Mouse (Mus musculus) neural tube, embryonic 11.5 days (tissue): ENCODE results near the gene Cers6. TPM values are rescaled to one million over a fixed set of nuclear protein-coding genes. Genes with fewer than 3 reads are reported as not detected.

Experiments
- ATAC-seq: fragments of 200-750 bp; cut with Nextera tagmentation; 2 replicates; pipeline ENCODE4 v1.8.0; 2017; ENCODE audit warnings: moderate number of reproducible peaks, mild to moderate bottlenecking, moderate TSS enrichment, moderate library complexity; ENCODE audit not compliant: insufficient read depth, low FRiP score, low TSS enrichment
- DNase-seq: peaks from one replicate; pipeline ENCODE4 v3.0.0-alpha.2; 2015; ENCODE audit warnings: low spot score
- H3K27ac ChIP-seq: fragments of 300-500 bp; sonication (generic); 2 replicates; pipeline ENCODE4 v1.5.1; 2014; ENCODE audit warnings: low read depth, mild to moderate bottlenecking, low read length
- H3K27me3 ChIP-seq: fragments of 300-500 bp; sonication (generic); 2 replicates; pipeline ENCODE4 v1.6.1; 2014; ENCODE audit warnings: mild to moderate bottlenecking, low read length, mixed read lengths; ENCODE audit not compliant: control insufficient read depth, insufficient read depth
- H3K36me3 ChIP-seq: fragments of 300-500 bp; sonication (generic); 2 replicates; pipeline ENCODE4 v1.6.1; 2014; ENCODE audit warnings: mild to moderate bottlenecking, low read length, moderate library complexity, mixed read lengths; ENCODE audit not compliant: control insufficient read depth, insufficient read depth
- H3K4me1 ChIP-seq: fragments of 300-500 bp; sonication (generic); 2 replicates; pipeline ENCODE4 v1.6.1; 2014; ENCODE audit warnings: low read length, mixed read lengths; ENCODE audit not compliant: control insufficient read depth, insufficient read depth
- H3K4me2 ChIP-seq: fragments of 300-500 bp; sonication (generic); 2 replicates; pipeline ENCODE4 v1.6.1; 2014; ENCODE audit warnings: low read depth, mild to moderate bottlenecking, moderate library complexity
- H3K4me3 ChIP-seq: fragments of 300-500 bp; sonication (generic); 2 replicates; pipeline ENCODE4 v1.5.1; 2014; ENCODE audit warnings: low read depth, low read length
- H3K9ac ChIP-seq: fragments of 300-500 bp; sonication (generic); 2 replicates; pipeline ENCODE4 v1.6.1; 2014; ENCODE audit warnings: mild to moderate bottlenecking, low read length
- H3K9me3 ChIP-seq: fragments of 300-500 bp; sonication (generic); 2 replicates; pipeline ENCODE4 v1.6.1; 2016; ENCODE audit warnings: low read length; ENCODE audit not compliant: control insufficient read depth
- WGBS: fragments of 180-500 bp; shearing (Covaris S2); extraction: QIAGEN DNeasy Blood & Tissue Kit; methylation state at CpG from one replicate; pipeline ENCODE4 v1.1.7; 2014; 5-methylcytosine and 5-hydroxymethylcytosine counted together
- polyA plus RNA-seq: library from polyadenylated mRNA; unstranded; fragments of >200 nt; fragmentation: Nextera tagmentation; extraction: Ambion mirVana; gene quantifications from 2 replicates; pipeline ENCODE4 v1.2.1, GENCODE M21; 2014

The Cers6 gene
- polyA plus RNA-seq, 1 experiment from 2014 or later, result 64.9 TPM

- no peak overlapping the region for H3K9ac ChIP-seq
- no peak overlapping the region for H3K27ac ChIP-seq
- H3K36me3 ChIP-seq, result no peaks in the 10 kb centered on the region
- DNase-seq (no peak), ATAC-seq (no peak; the same call in 1 of the 2 replicates)
- H3K9me3 ChIP-seq, result no peaks in the 10 kb centered on the region
- 0 out of 2 replicates have a peak, but pooled peaks cover 3% of the 10 kb centered on the region for H3K4me1 ChIP-seq
- H3K4me3 ChIP-seq, result no peak overlapping the region
- H3K4me2 ChIP-seq, result no peak overlapping the region
- 71% methylated on average over 15 of the region's 15 CpGs for WGBS
- no peaks in the 10 kb centered on the region for H3K27me3 ChIP-seq
These were observed 12.6 kb downstream of the Cers6 start for GRCm38 (mm10) chr2:68873653-68874441.

GRCm38 (mm10) chr2:68874575-68874974 lies 13.3 kb downstream of the Cers6 start:
- H3K9me3 ChIP-seq, result no peaks in the 10 kb centered on the region
- no peaks in the 10 kb centered on the region for H3K27me3 ChIP-seq
- no peak for DNase-seq
- H3K27ac ChIP-seq, result no peak overlapping the region
- no peaks in the 10 kb centered on the region for H3K36me3 ChIP-seq
- H3K4me1 ChIP-seq, result 0 out of 2 replicates have a peak, but pooled peaks cover 3% of the 10 kb centered on the region
- H3K4me3 ChIP-seq, result no peak overlapping the region
- 85% methylated on average over 6 of the region's 6 CpGs for WGBS
- no peak for ATAC-seq
- H3K4me2 ChIP-seq, result no peak overlapping the region
- no peak overlapping the region for H3K9ac ChIP-seq

- no peaks in the 10 kb centered on the region for H3K9me3 ChIP-seq
These were observed 17.9 kb downstream of the Cers6 start for GRCm38 (mm10) chr2:68879071-68879651.

GRCm38 (mm10) chr2:68884573-68884972 lies 23.3 kb downstream of the Cers6 start:
- H3K4me1 ChIP-seq, result peaks cover 9% of the 10 kb centered on the region; the same call in 1 of the 2 replicates
- H3K9me3 ChIP-seq, result no peaks in the 10 kb centered on the region
- no peak overlapping the region for H3K27ac ChIP-seq
- no peaks in the 10 kb centered on the region for H3K27me3 ChIP-seq
- H3K9ac ChIP-seq, result no peak overlapping the region
- 71% methylated on average over 7 of the region's 7 CpGs for WGBS
- DNase-seq (no peak), ATAC-seq (no peak)
- no peaks in the 10 kb centered on the region for H3K36me3 ChIP-seq
- no peak overlapping the region for H3K4me2 ChIP-seq
- H3K4me3 ChIP-seq, result no peak overlapping the region

More at GRCm38 (mm10) chr2:68879071-68879651, 17.9 kb downstream of the Cers6 start:
- Histone ChIP-seq H3K27me3 (no peaks in the 10 kb centered on the region), H3K36me3 (no peaks in the 10 kb centered on the region), H3K4me2 (no peak overlapping the region), H3K4me1 (no peaks in the 10 kb centered on the region), H3K9ac (no peak overlapping the region), H3K27ac (no peak overlapping the region), H3K4me3 (no peak overlapping the region)
- DNase-seq (no peak), ATAC-seq (no peak)
- WGBS, result 91% methylated on average over 4 of the region's 4 CpGs

GRCm38 (mm10) chr2:68885206-68885605 lies 24.0 kb downstream of the Cers6 start:
- Histone ChIP-seq H3K27me3 (no peaks in the 10 kb centered on the region), H3K9me3 (no peaks in the 10 kb centered on the region), H3K4me2 (no peak overlapping the region), H3K36me3 (no peaks in the 10 kb centered on the region), H3K4me3 (no peak overlapping the region), H3K9ac (no peak overlapping the region), H3K4me1 (peaks cover 9% of the 10 kb centered on the region; the same call in 1 of the 2 replicates), H3K27ac (no peak overlapping the region)
- DNase-seq, result no peak
- WGBS, result 93% methylated on average over 2 of the region's 2 CpGs
- no peak for ATAC-seq

GRCm38 (mm10) chr2:68885766-68886496 lies 24.7 kb downstream of the Cers6 start:
- H3K9ac ChIP-seq, result no peak overlapping the region
- H3K4me2 ChIP-seq, result no peak overlapping the region
- no peaks in the 10 kb centered on the region for H3K27me3 ChIP-seq
- H3K9me3 ChIP-seq, result no peaks in the 10 kb centered on the region
- H3K4me3 ChIP-seq, result no peak overlapping the region
- ATAC-seq, result no peak
- no peaks in the 10 kb centered on the region for H3K36me3 ChIP-seq
- no peak for DNase-seq
- H3K27ac ChIP-seq, result no peak overlapping the region
- peaks cover 9% of the 10 kb centered on the region; the same call in 1 of the 2 replicates for H3K4me1 ChIP-seq
- WGBS, result 30% methylated on average over 4 of the region's 4 CpGs

- Histone ChIP-seq H3K9ac (no peak overlapping the region), H3K4me2 (no peak overlapping the region), H3K4me3 (no peak overlapping the region), H3K27me3 (no peaks in the 10 kb centered on the region), H3K27ac (0 out of 2 replicates have a peak overlapping the region, but pooled peaks have one; percentile 4), H3K9me3 (no peaks in the 10 kb centered on the region), H3K4me1 (peaks cover 9% of the 10 kb centered on the region; the same call in 1 of the 2 replicates), H3K36me3 (no peaks in the 10 kb centered on the region)
- DNase-seq, result no peak
- no peak for ATAC-seq
- WGBS, result 58% methylated on average over 4 of the region's 4 CpGs
These were observed 25.4 kb downstream of the Cers6 start for GRCm38 (mm10) chr2:68886661-68887060.

- no peak overlapping the region for H3K9ac ChIP-seq
- DNase-seq, result no peak
- no peak for ATAC-seq
- 68% methylated on average over 3 of the region's 3 CpGs for WGBS
- peaks cover 9% of the 10 kb centered on the region; the same call in 1 of the 2 replicates for H3K4me1 ChIP-seq
- no peak overlapping the region for H3K4me3 ChIP-seq
- H3K36me3 ChIP-seq, result no peaks in the 10 kb centered on the region
- H3K9me3 ChIP-seq, result no peaks in the 10 kb centered on the region
- no peak overlapping the region for H3K27ac ChIP-seq
- H3K27me3 ChIP-seq, result no peaks in the 10 kb centered on the region
- H3K4me2 ChIP-seq, result no peak overlapping the region
These were observed 27.0 kb downstream of the Cers6 start for GRCm38 (mm10) chr2:68888094-68888705.
